Mouse (Mus musculus): ENCODE measurements around the gene Gm20388.

DNA sequence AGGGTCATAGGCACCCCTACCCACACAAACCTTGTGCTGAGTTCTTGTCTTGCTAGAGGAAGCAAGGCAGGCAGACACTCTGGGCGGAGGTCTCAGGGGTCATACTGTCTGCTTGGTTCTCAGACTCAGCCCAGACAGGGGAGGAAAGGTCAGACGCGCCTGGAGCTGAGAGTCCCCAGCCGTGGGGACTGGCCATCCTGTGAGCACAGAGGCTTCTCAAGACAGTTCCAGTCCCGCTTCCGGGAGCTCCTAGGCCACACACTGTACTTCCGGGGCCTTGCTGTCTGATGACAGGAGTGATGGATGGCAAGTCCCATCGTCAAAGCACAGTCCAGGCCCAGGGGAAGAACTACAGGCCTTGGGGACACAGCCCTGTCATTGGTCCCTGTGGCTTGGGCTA lies 1261.9 kb downstream of the Gm20388 start:
- no peak for TF ChIP-seq CTCF (IDR thresholded peaks at IDR 0.05; ENCODE audit: borderline replicate concordance, insufficient read depth, low read depth, low read length)
- no peak for TF ChIP-seq POLR2A (IDR thresholded peaks at IDR 0.05; ENCODE audit: borderline replicate concordance, insufficient read depth, low read length)
